Mouse (Mus musculus) ES-E14 (cell line): ENCODE results near the gene Hcfc2. TPM values are rescaled to one million over a fixed set of nuclear protein-coding genes. Genes with fewer than 3 reads are reported as not detected.

ENCODE experiments used
- DNase-seq: peaks from one replicate; pipeline ENCODE4 v3.0.0-alpha.2; 2013; ENCODE audit warnings: low read depth, low spot score
- H3K27ac ChIP-seq: 2 replicates; pipeline ENCODE4 v1.5.1; 2012; ENCODE audit warnings: low read depth, mild to moderate bottlenecking, low read length, moderate library complexity, mixed read lengths; ENCODE audit not compliant: poor library complexity, insufficient read depth, severe bottlenecking
- H3K36me3 ChIP-seq: 2 replicates; pipeline ENCODE4 v1.6.1; 2012; ENCODE audit warnings: mild to moderate bottlenecking, low read length, moderate library complexity, mixed read lengths; ENCODE audit not compliant: control insufficient read depth, poor library complexity, insufficient read depth, severe bottlenecking
- H3K4me1 ChIP-seq, 2 experiments: fragments of 150-350 bp in 1 of 2; sonication (generic) in 1 of 2; 2 replicates each; pipeline ENCODE4 v1.6.1; 2012; ENCODE audit warnings: low read length in 2 of 2, mild to moderate bottlenecking in 1 of 2, mixed read lengths in 1 of 2; ENCODE audit not compliant: control insufficient read depth in 2 of 2, insufficient read depth in 2 of 2, poor library complexity in 1 of 2
- H3K4me3 ChIP-seq, 2 experiments: fragments of 150-350 bp in 1 of 2; sonication (generic) in 1 of 2; 2 replicates each; pipeline ENCODE4 v1.5.1; 2012; ENCODE audit warnings: low read length in 2 of 2, low read depth in 1 of 2, mild to moderate bottlenecking in 1 of 2, mixed read lengths in 1 of 2; ENCODE audit not compliant: insufficient read depth in 1 of 2, poor library complexity in 1 of 2, severe bottlenecking in 1 of 2
- H3K9ac ChIP-seq: 2 replicates; pipeline ENCODE4 v1.6.1; 2012; ENCODE audit warnings: low read depth, mild to moderate bottlenecking, low read length, mixed read lengths; ENCODE audit not compliant: poor library complexity, insufficient read depth, severe bottlenecking
- H3K9me3 ChIP-seq: fragments of 150-350 bp; sonication (generic); 2 replicates; pipeline ENCODE4 v1.6.1; 2012; ENCODE audit warnings: low read depth, mild to moderate bottlenecking, low read length; ENCODE audit not compliant: control insufficient read depth, insufficient read depth
- CHD2 ChIP-seq: IDR thresholded peaks from 2 replicates; pipeline ENCODE4 v1.6.1; 2014; ENCODE audit warnings: mild to moderate bottlenecking, low read depth, low read length, inconsistent platforms
- HCFC1 ChIP-seq: IDR thresholded peaks from 2 replicates; pipeline ENCODE4 v1.6.1; 2012; ENCODE audit warnings: low read length, inconsistent platforms, borderline replicate concordance; ENCODE audit not compliant: insufficient read depth
- MAFK ChIP-seq: IDR thresholded peaks from 2 replicates; pipeline ENCODE4 v1.6.1; 2014; ENCODE audit warnings: mild to moderate bottlenecking, low read depth, low read length, inconsistent platforms; ENCODE audit not compliant: insufficient read depth
- ZC3H11A ChIP-seq: IDR thresholded peaks from 2 replicates; pipeline ENCODE4 v1.6.1; 2012; ENCODE audit warnings: low read depth, mild to moderate bottlenecking, inconsistent platforms, low read length, borderline replicate concordance
- ZNF384 ChIP-seq: IDR thresholded peaks from 2 replicates; pipeline ENCODE4 v1.6.1; 2012; ENCODE audit warnings: low read depth, low read length, inconsistent platforms
- in situ Hi-C, 2 experiments: fragments of 600-800 bp; cut with MboI; formaldehyde crosslinking; loops; one replicate each; pipeline ENCODE4 v1.15.1; 2025; ENCODE audit warnings: low sequenced_read_pairs in 2 of 2, inconsistent platforms in 1 of 2; ENCODE audit not compliant: unreplicated experiment in 2 of 2
- total RNA-seq: library from RNA; depleted of rRNA; stranded (reverse); fragments of 300-350 nt; gene quantifications from 2 replicates; pipeline ENCODE4 v1.2.3, GENCODE M21; 2012

The Hcfc2 gene
- total RNA-seq, 1 experiment = 8.1 TPM

- H3K4me3 ChIP-seq = no peak overlapping the region
- H3K9ac ChIP-seq = no peak overlapping the region
- H3K4me1 ChIP-seq = peaks cover 5 to 12% of the 10 kb centered on the region in 2 experiments; a peak in 3 of 4 replicates
- peaks cover 62% of the 10 kb centered on the region for H3K36me3 ChIP-seq
- no peaks in the 10 kb centered on the region for H3K9me3 ChIP-seq
- DNase-seq = no peak
- TF ChIP-seq MAFK (no peak), CHD2 (no peak), ZNF384 (no peak), ZC3H11A (no peak), HCFC1 (no peak)
- H3K27ac ChIP-seq = no peak overlapping the region
- in situ Hi-C loops = no loop called here
Measured at GRCm38 (mm10) chr10:82755213-82755890, 59.4 kb downstream of the Hcfc2 start.

GRCm38 (mm10) chr10:82756466-82756865 is 60.5 kb downstream of the Hcfc2 start:
- Histone ChIP-seq H3K36me3 (peaks cover 66% of the 10 kb centered on the region), H3K4me3 (no peak overlapping the region), H3K27ac (no peak overlapping the region), H3K4me1 (peaks cover 5 to 15% of the 10 kb centered on the region in 2 experiments; a peak in 3 of 4 replicates), H3K9ac (no peak overlapping the region), H3K9me3 (no peaks in the 10 kb centered on the region)
- in situ Hi-C loops = no loop called here
- DNase-seq = no peak
- TF ChIP-seq HCFC1 (no peak), MAFK (no peak), ZC3H11A (no peak), CHD2 (no peak), ZNF384 (no peak)

- in situ Hi-C loops = no loop called here
- no peaks in the 10 kb centered on the region for H3K9me3 ChIP-seq
- no peak overlapping the region for H3K4me3 ChIP-seq
- H3K9ac ChIP-seq = no peak overlapping the region
- no peak for DNase-seq
- H3K4me1 ChIP-seq = peaks cover 9 to 16% of the 10 kb centered on the region in 2 experiments; a peak in 3 of 4 replicates
- H3K27ac ChIP-seq = no peak overlapping the region
- TF ChIP-seq ZNF384 (no peak), MAFK (no peak), ZC3H11A (no peak), CHD2 (no peak)
- H3K36me3 ChIP-seq = peaks cover 58% of the 10 kb centered on the region
Measured at GRCm38 (mm10) chr10:82757341-82757740, 61.4 kb downstream of the Hcfc2 start.

GRCm38 (mm10) chr10:82758368-82758767 is 62.4 kb downstream of the Hcfc2 start:
- peaks cover 49% of the 10 kb centered on the region for H3K36me3 ChIP-seq
- no peaks in the 10 kb centered on the region for H3K9me3 ChIP-seq
- in situ Hi-C loops = no loop called here
- no peak for DNase-seq
- H3K4me3 ChIP-seq = no peak overlapping the region
- no peak overlapping the region for H3K27ac ChIP-seq
- H3K4me1 ChIP-seq = peaks cover 12 to 16% of the 10 kb centered on the region in 2 experiments
- TF ChIP-seq CHD2 = no peak
- no peak for TF ChIP-seq MAFK
- no peak for TF ChIP-seq ZNF384
- no peak for TF ChIP-seq ZC3H11A
- no peak for TF ChIP-seq HCFC1
- H3K9ac ChIP-seq = no peak overlapping the region

GRCm38 (mm10) chr10:82758878-82759277 is 62.9 kb downstream of the Hcfc2 start:
- peaks cover 46% of the 10 kb centered on the region for H3K36me3 ChIP-seq
- H3K4me1 ChIP-seq = peaks cover 12 to 16% of the 10 kb centered on the region in 2 experiments
- no peak for DNase-seq
- no peaks in the 10 kb centered on the region for H3K9me3 ChIP-seq
- no peak for TF ChIP-seq HCFC1
- no peak for TF ChIP-seq ZC3H11A
- TF ChIP-seq MAFK = no peak
- no peak for TF ChIP-seq ZNF384
- no peak for TF ChIP-seq CHD2
- no peak overlapping the region for H3K4me3 ChIP-seq
- H3K9ac ChIP-seq = no peak overlapping the region
- in situ Hi-C loops = no loop called here
- H3K27ac ChIP-seq = no peak overlapping the region
